Mouse (Mus musculus): ENCODE measurements around the gene Sh3pxd2b.
A peak's percentile ranks its signal among the peaks of the same experiment; 100 is the strongest.

Gene Sh3pxd2b

GRCm38 (mm10) chr11:32425043-32425658 lies 77.5 kb downstream of the Sh3pxd2b start:
- no peak for DNase-seq (ENCODE audit: low spot score in 2 of 2)

- DNase-seq (ENCODE audit: low spot score in 2 of 2): no peak
Measured at GRCm38 (mm10) chr11:32427537-32427936, 79.9 kb downstream of the Sh3pxd2b start.

GRCm38 (mm10) chr11:32435410-32436060 lies 87.9 kb downstream of the Sh3pxd2b start:
- no peak for DNase-seq (ENCODE audit: low spot score in 2 of 2)

- no peak for DNase-seq (ENCODE audit: low spot score in 2 of 2)
Measured at GRCm38 (mm10) chr11:32442576-32442975, 95.0 kb downstream of the Sh3pxd2b start.

- DNase-seq (ENCODE audit: low spot score in 2 of 2): no peak
Measured at GRCm38 (mm10) chr11:32444266-32444665, 96.6 kb downstream of the Sh3pxd2b start.

- no peak for DNase-seq (ENCODE audit: low spot score in 2 of 2)
Measured at GRCm38 (mm10) chr11:32445135-32445534, 97.5 kb downstream of the Sh3pxd2b start.

GRCm38 (mm10) chr11:32445637-32446226 lies 98.1 kb downstream of the Sh3pxd2b start:
- DNase-seq (ENCODE audit: low spot score in 2 of 2): no peak

- peak in 1 of 2 experiments; percentile 30 for DNase-seq (ENCODE audit: low spot score in 2 of 2)
Measured at GRCm38 (mm10) chr11:32450216-32450615, 102.6 kb downstream of the Sh3pxd2b start.

- no peak for DNase-seq (ENCODE audit: low spot score in 2 of 2)
Measured at GRCm38 (mm10) chr11:32451306-32451705, 103.7 kb downstream of the Sh3pxd2b start.

GRCm38 (mm10) chr11:32452745-32453144 lies 105.1 kb downstream of the Sh3pxd2b start:
- DNase-seq (ENCODE audit: low spot score in 2 of 2): no peak

GRCm38 (mm10) chr11:32453353-32453915 lies 105.8 kb downstream of the Sh3pxd2b start:
- no peak for DNase-seq (ENCODE audit: low spot score in 2 of 2)

- no peak for DNase-seq (ENCODE audit: low spot score in 2 of 2)
Measured at GRCm38 (mm10) chr11:32454231-32454799, 106.7 kb downstream of the Sh3pxd2b start.

GRCm38 (mm10) chr11:32454800-32455506 lies 107.3 kb downstream of the Sh3pxd2b start, which contains the start of gene Ubtd2:
Gene Ubtd2, plus strand, starts transcription at chr11:32455370.
- DNase-seq (ENCODE audit: low spot score in 2 of 2): peak; percentile 98

GRCm38 (mm10) chr11:32455507-32456141 lies 108.0 kb downstream of the Sh3pxd2b start:
- DNase-seq (ENCODE audit: low spot score in 2 of 2): peak in 1 of 2 experiments; percentile 52

- no peak for DNase-seq (ENCODE audit: low spot score in 2 of 2)
Measured at GRCm38 (mm10) chr11:32456356-32456755, 108.7 kb downstream of the Sh3pxd2b start.

GRCm38 (mm10) chr11:32464282-32464681 lies 116.7 kb downstream of the Sh3pxd2b start:
- DNase-seq (ENCODE audit: low spot score in 2 of 2): no peak

- DNase-seq (ENCODE audit: low spot score in 2 of 2): no peak
Measured at GRCm38 (mm10) chr11:32471925-32472324, 124.3 kb downstream of the Sh3pxd2b start.

GRCm38 (mm10) chr11:32474725-32475124 lies 127.1 kb downstream of the Sh3pxd2b start:
- DNase-seq (ENCODE audit: low spot score in 2 of 2): no peak

- no peak for DNase-seq (ENCODE audit: low spot score in 2 of 2)
Measured at GRCm38 (mm10) chr11:32475487-32476236, 128.0 kb downstream of the Sh3pxd2b start.

Measured in cerebellum, postnatal 4 days (tissue).